Mouse (Mus musculus) embryonic facial prominence, embryonic 11.5 days (tissue): ENCODE data around the gene Mob3a. TPM values are rescaled to one million over a fixed set of nuclear protein-coding genes. Genes with fewer than 3 reads are reported as not detected.

Experiments used
- ATAC-seq: fragments of 200-750 bp; cut with Nextera tagmentation; replicated peaks from 2 replicates; pipeline ENCODE4 v1.8.0; 2017; ENCODE audit warnings: low read depth; ENCODE audit not compliant: insufficient number of reproducible peaks, low FRiP score, low TSS enrichment
- DNase-seq: peaks from one replicate; pipeline ENCODE4 v3.0.0-alpha.2; 2015; ENCODE audit warnings: low spot score
- H3K27ac ChIP-seq: fragments of 300-500 bp; sonication (generic); replicated peaks from 2 replicates; pipeline ENCODE4 v1.5.1; 2014; ENCODE audit warnings: mild to moderate bottlenecking, low read depth, low read length, control low read depth
- H3K27me3 ChIP-seq: fragments of 300-500 bp; sonication (generic); 2 replicates; pipeline ENCODE4 v1.6.1; 2014; ENCODE audit warnings: mild to moderate bottlenecking, low read length, moderate library complexity, mixed read lengths; ENCODE audit not compliant: control insufficient read depth, insufficient read depth
- H3K36me3 ChIP-seq: fragments of 300-500 bp; sonication (generic); replicated peaks from 2 replicates; pipeline ENCODE4 v1.6.1; 2014; ENCODE audit warnings: low read depth, mild to moderate bottlenecking, low read length, moderate library complexity, mixed read lengths; ENCODE audit not compliant: control insufficient read depth, insufficient read depth
- H3K4me1 ChIP-seq: fragments of 300-500 bp; sonication (generic); 2 replicates; pipeline ENCODE4 v1.6.1; 2014; ENCODE audit warnings: low read length, mixed read lengths; ENCODE audit not compliant: control insufficient read depth, insufficient read depth
- H3K4me2 ChIP-seq: fragments of 300-500 bp; sonication (generic); 2 replicates; pipeline ENCODE4 v1.6.1; 2014; ENCODE audit warnings: low read depth, mild to moderate bottlenecking, control low read depth, low read length, moderate library complexity
- H3K4me3 ChIP-seq: fragments of 300-500 bp; sonication (generic); 2 replicates; pipeline ENCODE4 v1.5.1; 2014; ENCODE audit warnings: low read depth, low read length, control low read depth
- H3K9ac ChIP-seq: fragments of 300-500 bp; sonication (generic); replicated peaks from 2 replicates; pipeline ENCODE4 v1.6.1; 2014; ENCODE audit warnings: mild to moderate bottlenecking, control low read depth, low read length
- H3K9me3 ChIP-seq: fragments of 300-500 bp; sonication (generic); replicated peaks from 2 replicates; pipeline ENCODE4 v1.6.1; 2016; ENCODE audit warnings: mild to moderate bottlenecking, low read length, inconsistent platforms, mixed read lengths; ENCODE audit not compliant: control insufficient read depth
- WGBS: fragments of 180-500 bp; shearing (Covaris S2); extraction: QIAGEN DNeasy Blood & Tissue Kit; methylation state at CpG from one replicate; pipeline ENCODE4 v1.1.7; 2014; 5-methylcytosine and 5-hydroxymethylcytosine counted together
- polyA plus RNA-seq: library from polyadenylated mRNA; unstranded; fragments of >200 nt; fragmentation: Nextera tagmentation; extraction: Ambion mirVana; gene quantifications from 2 replicates; pipeline ENCODE4 v1.2.1, GENCODE M21; 2014

Mob3a gene
- polyA plus RNA-seq, 1 experiment from 2014 or later, result 42.3 TPM

DNA sequence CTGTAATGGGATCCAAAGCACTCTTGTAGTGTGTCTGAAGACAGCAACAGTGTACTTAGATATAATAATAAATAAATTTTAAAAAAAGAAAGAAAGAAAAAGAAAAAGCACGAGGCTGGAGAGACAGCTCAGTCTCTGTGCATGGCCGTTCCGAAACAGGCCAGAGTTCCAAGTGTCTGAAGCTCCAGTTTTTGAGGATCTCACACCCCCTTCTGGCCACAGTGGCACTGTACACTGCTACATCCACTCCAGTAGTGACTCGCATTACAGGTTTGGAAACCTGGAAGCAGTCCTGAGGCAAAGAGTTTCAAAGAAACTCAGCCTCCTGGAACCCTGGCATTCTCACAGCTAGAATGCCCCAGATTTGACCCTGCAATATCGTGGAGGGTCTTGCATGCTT, 13.9 kb downstream of the Mob3a start:
- Histone ChIP-seq H3K4me2 (no peak overlapping the region), H3K27me3 (no peaks in the 10 kb centered on the region), H3K9me3 (no peaks in the 10 kb centered on the region), H3K27ac (no peak overlapping the region), H3K4me3 (no peak overlapping the region), H3K36me3 (peaks cover 2% of the 10 kb centered on the region), H3K9ac (no peak overlapping the region), H3K4me1 (no peaks in the 10 kb centered on the region)
- WGBS, result 47% methylated on average over 5 of the region's 5 CpGs
- peak; percentile 80 for DNase-seq
- ATAC-seq, result peak; percentile 48; the same call in 1 of the 2 replicates

GRCm38 (mm10) chr10:80686617-80687016, 15.2 kb downstream of the Mob3a start:
- no peak for ATAC-seq
- H3K4me2 ChIP-seq, result no peak overlapping the region
- H3K9ac ChIP-seq, result no peak overlapping the region
- no peak for DNase-seq
- 90% methylated on average over 3 of the region's 3 CpGs for WGBS
- H3K9me3 ChIP-seq, result no peaks in the 10 kb centered on the region
- H3K27me3 ChIP-seq, result no peaks in the 10 kb centered on the region
- no peak overlapping the region for H3K4me3 ChIP-seq
- peaks cover 2% of the 10 kb centered on the region for H3K36me3 ChIP-seq
- H3K27ac ChIP-seq, result no peak overlapping the region
- H3K4me1 ChIP-seq, result no peaks in the 10 kb centered on the region

GRCm38 (mm10) chr10:80684984-80685383, 16.8 kb downstream of the Mob3a start:
- Histone ChIP-seq H3K4me2 (no peak overlapping the region), H3K9me3 (no peaks in the 10 kb centered on the region), H3K4me1 (no peaks in the 10 kb centered on the region; the same call in 1 of the 2 replicates), H3K4me3 (no peak overlapping the region), H3K27ac (no peak overlapping the region), H3K27me3 (no peaks in the 10 kb centered on the region), H3K36me3 (peaks cover 2% of the 10 kb centered on the region), H3K9ac (no peak overlapping the region)
- no peak for ATAC-seq
- no peak for DNase-seq
- WGBS, result 88% methylated on average over 4 of the region's 4 CpGs

- peaks cover 2% of the 10 kb centered on the region for H3K36me3 ChIP-seq
- no peaks in the 10 kb centered on the region for H3K9me3 ChIP-seq
- no peak overlapping the region for H3K9ac ChIP-seq
- no peak overlapping the region for H3K4me2 ChIP-seq
- H3K27ac ChIP-seq, result no peak overlapping the region
- ATAC-seq (no peak), DNase-seq (peak; percentile 60)
- H3K27me3 ChIP-seq, result no peaks in the 10 kb centered on the region
- no peak overlapping the region for H3K4me3 ChIP-seq
- 58% methylated on average over 6 of the region's 6 CpGs for WGBS
- no peaks in the 10 kb centered on the region; the same call in 1 of the 2 replicates for H3K4me1 ChIP-seq
Measured at GRCm38 (mm10) chr10:80684214-80684613, 17.6 kb downstream of the Mob3a start.

DNA sequence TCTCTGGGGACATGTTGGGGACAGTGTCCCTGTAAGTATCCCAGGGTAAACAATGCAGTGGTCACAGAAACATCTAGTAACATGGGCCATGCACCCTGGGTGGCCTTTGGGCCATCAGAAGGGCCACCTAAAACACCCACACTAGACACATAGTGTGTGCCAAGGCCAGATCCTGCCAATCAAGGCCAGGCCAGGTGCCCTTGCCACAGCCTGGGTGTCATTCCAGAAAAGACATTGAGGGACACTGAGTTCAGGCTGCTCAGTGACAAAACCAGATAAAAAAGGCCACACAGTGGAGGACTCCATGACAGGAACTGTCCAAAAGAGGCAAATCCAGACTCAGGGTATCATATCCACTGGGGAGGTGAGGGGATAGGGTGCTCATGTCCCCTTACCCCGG, 18.1 kb downstream of the Mob3a start:
- ATAC-seq, result no peak
- no peak overlapping the region for H3K4me2 ChIP-seq

GRCm38 (mm10) chr10:80682003-80682402, 19.8 kb downstream of the Mob3a start:
- DNase-seq (no peak), ATAC-seq (no peak)
- Histone ChIP-seq H3K4me2 (no peak overlapping the region), H3K4me1 (peaks cover 7% of the 10 kb centered on the region), H3K4me3 (no peak overlapping the region), H3K36me3 (no peaks in the 10 kb centered on the region), H3K27me3 (no peaks in the 10 kb centered on the region), H3K9ac (no peak overlapping the region), H3K9me3 (no peaks in the 10 kb centered on the region), H3K27ac (no peak overlapping the region)
- 95% methylated on average over 6 of the region's 6 CpGs for WGBS

More for the DNA sequence above, 18.1 kb downstream of the Mob3a start:
- WGBS, result 82% methylated on average over 1 of the region's 1 CpGs
- no peaks in the 10 kb centered on the region for H3K9me3 ChIP-seq
- no peak overlapping the region for H3K27ac ChIP-seq
- H3K4me3 ChIP-seq, result no peak overlapping the region
- peaks cover under 1% of the 10 kb centered on the region; the same call in 1 of the 2 replicates for H3K4me1 ChIP-seq
- H3K9ac ChIP-seq, result no peak overlapping the region
- no peaks in the 10 kb centered on the region for H3K27me3 ChIP-seq
- no peak for DNase-seq
- peaks cover under 1% of the 10 kb centered on the region for H3K36me3 ChIP-seq

GRCm38 (mm10) chr10:80680260-80680696, 21.5 kb downstream of the Mob3a start:
- H3K4me3 ChIP-seq, result no peak overlapping the region
- peaks cover 7% of the 10 kb centered on the region for H3K4me1 ChIP-seq
- no peak overlapping the region for H3K27ac ChIP-seq
- no peak overlapping the region for H3K4me2 ChIP-seq
- no peak overlapping the region for H3K9ac ChIP-seq
- H3K9me3 ChIP-seq, result no peaks in the 10 kb centered on the region
- 75% methylated on average over 2 of the region's 2 CpGs for WGBS
- H3K27me3 ChIP-seq, result no peaks in the 10 kb centered on the region
- ATAC-seq (no peak), DNase-seq (no peak)
- no peaks in the 10 kb centered on the region for H3K36me3 ChIP-seq

DNA sequence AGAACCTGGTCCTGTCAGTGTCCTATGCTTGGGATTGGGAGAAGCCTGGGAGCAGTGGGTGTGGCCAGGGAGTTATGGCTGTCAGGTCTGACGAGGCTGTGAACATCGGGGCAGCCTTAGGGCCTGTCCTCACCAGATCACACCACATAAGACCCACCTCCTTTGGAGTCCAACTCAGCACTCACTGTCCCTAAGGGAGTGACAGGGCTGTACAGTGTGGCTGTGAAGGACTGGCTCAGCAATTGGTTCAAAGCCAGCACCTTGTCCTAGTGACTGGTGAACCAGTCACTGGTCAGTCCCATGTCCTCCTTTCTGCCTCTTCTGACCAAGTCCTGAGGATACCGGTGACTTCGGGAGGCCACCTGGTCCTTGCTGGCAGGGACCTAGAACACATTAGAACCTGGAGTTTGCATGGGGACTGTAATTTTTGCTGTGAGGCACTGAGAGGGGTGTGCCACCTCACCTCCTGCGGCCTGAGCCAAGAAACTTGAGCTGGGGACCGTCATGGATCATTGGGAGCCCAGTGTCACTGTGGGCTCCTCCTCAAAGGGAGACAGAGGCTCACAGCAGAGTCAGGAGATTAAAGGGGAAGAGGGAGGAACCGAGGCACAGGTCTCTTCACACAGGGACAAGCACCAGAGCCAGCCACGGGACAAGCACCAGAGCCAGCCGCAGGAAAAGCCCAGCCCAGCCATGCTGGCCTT, 22.1 kb downstream of the Mob3a start:
- no peaks in the 10 kb centered on the region for H3K27me3 ChIP-seq
- 69% methylated on average over 9 of the region's 9 CpGs for WGBS
- no peaks in the 10 kb centered on the region for H3K36me3 ChIP-seq
- no peak for ATAC-seq
- H3K9me3 ChIP-seq, result no peaks in the 10 kb centered on the region
- no peak overlapping the region for H3K27ac ChIP-seq
- H3K9ac ChIP-seq, result no peak overlapping the region; the same call in 1 of the 2 replicates
- no peak for DNase-seq
- no peak overlapping the region for H3K4me2 ChIP-seq
- peaks cover 9% of the 10 kb centered on the region for H3K4me1 ChIP-seq
- H3K4me3 ChIP-seq, result no peak overlapping the region
